Mouse (Mus musculus): ENCODE measurements at regions not wholly inside any gene's neighbourhood (a gene's known extent, or its start where the extent isn't known, plus 50 kb on each side); places are given as distances from the start of the nearest gene placed in this dataset.
A peak's percentile ranks its signal among the peaks of the same experiment; 100 is the strongest.

DNA sequence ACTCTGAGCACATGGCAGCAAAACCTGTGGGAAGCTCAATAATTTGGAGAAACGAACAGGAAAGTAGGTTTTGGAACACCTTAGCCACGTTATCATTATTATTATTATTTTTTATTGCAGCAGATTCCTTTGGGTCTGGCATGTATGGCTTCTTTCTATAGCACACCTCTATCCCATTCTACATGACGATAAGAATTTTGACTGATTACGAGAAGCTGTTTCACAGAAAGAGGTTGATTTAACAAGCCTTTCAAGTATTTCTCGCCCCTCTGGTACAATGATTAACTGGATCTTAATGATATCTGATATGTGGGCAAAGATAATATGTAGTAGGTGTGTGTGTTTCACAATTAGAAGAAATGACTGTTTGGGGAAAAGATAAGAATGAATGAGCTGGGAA, 191.6 kb downstream of the Wdr20rt start:
- no peak overlapping the region for H3K4me2 ChIP-seq (ENCODE audit: insufficient read depth, low read depth, poor library complexity, severe bottlenecking)
- in situ Hi-C loops (cut with MboI; ENCODE audit: low pct_ligation_motif_present, low pct_unique_long_range_greater_than_20kb, low sequenced_read_pairs): no loop called here
- no peak overlapping the region for H3K4me3 ChIP-seq (replicated peaks in 1 of 3; ENCODE audit: low read depth in 2 of 3, low read length in 2 of 3, poor library complexity in 1 of 3)
- no peak overlapping the region for H3K27ac ChIP-seq (ENCODE audit: insufficient read depth, low read depth)
- no peaks in the 10 kb centered on the region for H3K36me3 ChIP-seq (replicated peaks in 1 of 2; ENCODE audit: control insufficient read depth in 1 of 2, insufficient read depth in 1 of 2, low read length in 1 of 2)
- dilution Hi-C loops (cut with MboI; ENCODE audit: extremely low pct_ligation_motif_present, extremely low pct_unique_long_range_greater_than_20kb, low sequenced_read_pairs): no loop called here
- no peak for DNase-seq (ENCODE audit: extremely low read depth)
- TF ChIP-seq ZC3H11A (IDR thresholded peaks at IDR 0.05; ENCODE audit: low read depth, low read length): no peak
- TF ChIP-seq CHD1 (IDR thresholded peaks at IDR 0.05; ENCODE audit: low read depth, low read length): no peak
- TF ChIP-seq USF1 (IDR thresholded peaks at IDR 0.05; ENCODE audit: low read depth, low read length): no peak
- TF ChIP-seq ETS1 (conservative IDR thresholded peaks at IDR 0.05; ENCODE audit: low read depth, low read length): no peak
- TF ChIP-seq SIN3A (IDR thresholded peaks at IDR 0.05; ENCODE audit: low read length): no peak
- TF ChIP-seq JUN (IDR thresholded peaks at IDR 0.05; ENCODE audit: insufficient read depth, low read depth, low read length): no peak
- no peak for TF ChIP-seq E2F4 (IDR thresholded peaks at IDR 0.05; ENCODE audit: insufficient replicate concordance, low read depth, low read length)
- no peak for TF ChIP-seq JUND (conservative IDR thresholded peaks at IDR 0.05; ENCODE audit: low read depth, low read length)
- TF ChIP-seq RAD21 (IDR thresholded peaks at IDR 0.05; ENCODE audit: low read depth, low read length): no peak
- no peak for TF ChIP-seq IRF4 (IDR thresholded peaks at IDR 0.05; ENCODE audit: low read depth, low read length)
- no peak for TF ChIP-seq ZKSCAN1 (IDR thresholded peaks at IDR 0.05; ENCODE audit: borderline replicate concordance, low read depth, low read length)
- no peak for TF ChIP-seq POLR2AphosphoS2 (IDR thresholded peaks at IDR 0.05; ENCODE audit: low read depth, low read length)
- no peak for TF ChIP-seq USF2 (conservative IDR thresholded peaks at IDR 0.05; ENCODE audit: low read depth, low read length)
- no peak for TF ChIP-seq MAFK (IDR thresholded peaks at IDR 0.05; ENCODE audit: insufficient replicate concordance, low read length)
- no peak for TF ChIP-seq BHLHE40 (IDR thresholded peaks at IDR 0.05; ENCODE audit: low read depth, low read length)
- TF ChIP-seq NELFE (IDR thresholded peaks at IDR 0.05; ENCODE audit: low read depth, low read length): no peak
- TF ChIP-seq MAZ (IDR thresholded peaks at IDR 0.05; ENCODE audit: low read depth, low read length): no peak
- TF ChIP-seq TBP (conservative IDR thresholded peaks at IDR 0.05; ENCODE audit: low read depth, low read length): no peak
- no peaks in the 10 kb centered on the region for H3K4me1 ChIP-seq (ENCODE audit: control insufficient read depth in 1 of 2, insufficient read depth in 2 of 2)
- no peaks in the 10 kb centered on the region for H3K79me2 ChIP-seq (replicated peaks; ENCODE audit: control insufficient read depth, extremely low read depth, insufficient read depth, poor library complexity, severe bottlenecking)
- H3K9ac ChIP-seq (ENCODE audit: insufficient read depth, low read depth): no peak overlapping the region
- no peaks in the 10 kb centered on the region for H3K27me3 ChIP-seq (replicated peaks)
- no peaks in the 10 kb centered on the region for H3K9me3 ChIP-seq (replicated peaks; ENCODE audit: low read length)

DNA sequence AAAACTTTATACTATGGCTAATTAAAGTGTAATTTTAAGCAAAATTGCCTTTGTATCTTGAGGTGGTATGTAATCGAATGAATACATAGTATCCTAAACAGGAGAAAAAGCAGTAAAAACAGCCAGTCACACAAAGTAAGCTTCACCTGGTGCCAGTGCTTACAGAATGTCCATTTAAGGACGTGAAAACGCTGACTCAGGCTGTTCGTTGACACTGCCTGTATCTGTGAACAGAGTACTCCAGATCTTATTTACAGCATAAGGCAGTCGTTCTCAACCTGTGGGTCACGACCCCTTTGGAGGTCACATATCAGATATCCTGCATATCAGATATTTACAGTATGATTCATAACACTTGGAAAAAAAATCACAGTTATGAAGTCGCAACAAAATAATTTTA, 194.8 kb downstream of the Wdr20rt start:
- no peak overlapping the region for H3K4me2 ChIP-seq (ENCODE audit: insufficient read depth, low read depth, poor library complexity, severe bottlenecking)
- H3K9me3 ChIP-seq (replicated peaks; ENCODE audit: low read length): no peaks in the 10 kb centered on the region
- TF ChIP-seq MAFK (IDR thresholded peaks at IDR 0.05; ENCODE audit: insufficient replicate concordance, low read length) (peak; percentile 50; the same call in 1 of the 2 replicates), RAD21 (IDR thresholded peaks at IDR 0.05; ENCODE audit: low read depth, low read length) (no peak)
- in situ Hi-C loops (cut with MboI; ENCODE audit: low pct_ligation_motif_present, low pct_unique_long_range_greater_than_20kb, low sequenced_read_pairs): no loop called here
- H3K27ac ChIP-seq (ENCODE audit: insufficient read depth, low read depth): no peak overlapping the region
- dilution Hi-C loops (cut with MboI; ENCODE audit: extremely low pct_ligation_motif_present, extremely low pct_unique_long_range_greater_than_20kb, low sequenced_read_pairs): no loop called here
- no peaks in the 10 kb centered on the region for H3K36me3 ChIP-seq (replicated peaks in 1 of 2; ENCODE audit: control insufficient read depth in 1 of 2, insufficient read depth in 1 of 2, low read length in 1 of 2)
- no peak overlapping the region for H3K4me3 ChIP-seq (replicated peaks in 1 of 3; ENCODE audit: low read depth in 2 of 3, low read length in 2 of 3, poor library complexity in 1 of 3)
- H3K4me1 ChIP-seq (ENCODE audit: control insufficient read depth in 1 of 2, insufficient read depth in 2 of 2): no peaks in the 10 kb centered on the region
- no peak overlapping the region for H3K9ac ChIP-seq (ENCODE audit: insufficient read depth, low read depth)
- no peaks in the 10 kb centered on the region for H3K27me3 ChIP-seq (replicated peaks)
- DNase-seq (ENCODE audit: extremely low read depth): no peak
- no peaks in the 10 kb centered on the region for H3K79me2 ChIP-seq (replicated peaks; ENCODE audit: control insufficient read depth, extremely low read depth, insufficient read depth, poor library complexity, severe bottlenecking)

Data from CH12.LX (cell line).